Mouse (Mus musculus) embryonic facial prominence, embryonic 13.5 days (tissue): ENCODE measurements around the gene Gm8300. TPM values are rescaled to one million over a fixed set of nuclear protein-coding genes. Genes with fewer than 3 reads are reported as not detected.
"Not testable (repeated sequence)": the region's sequence is repeated elsewhere in the genome, so short reads cannot be mapped to it uniquely, and the experiment has no call there.

Experiments
- ATAC-seq: fragments of 200-750 bp; cut with Nextera tagmentation; 2 replicates; pipeline ENCODE4 v1.8.0; 2017; ENCODE audit warnings: low read depth; ENCODE audit not compliant: insufficient number of reproducible peaks, insufficient read depth, low FRiP score, low TSS enrichment
- H3K27ac ChIP-seq: fragments of 300-500 bp; sonication (generic); 2 replicates; pipeline ENCODE4 v1.5.1; 2015; ENCODE audit warnings: moderate library complexity, mild to moderate bottlenecking, inconsistent platforms
- H3K27me3 ChIP-seq: fragments of 300-500 bp; sonication (generic); 2 replicates; pipeline ENCODE4 v1.6.1; 2015; ENCODE audit warnings: mild to moderate bottlenecking, inconsistent platforms
- H3K36me3 ChIP-seq: fragments of 300-500 bp; sonication (generic); 2 replicates; pipeline ENCODE4 v1.6.1; 2015; ENCODE audit warnings: mild to moderate bottlenecking, inconsistent platforms
- H3K4me1 ChIP-seq: fragments of 300-500 bp; sonication (generic); 2 replicates; pipeline ENCODE4 v1.6.1; 2015; ENCODE audit warnings: inconsistent platforms
- H3K4me2 ChIP-seq: fragments of 300-500 bp; sonication (generic); 2 replicates; pipeline ENCODE4 v1.6.1; 2015; ENCODE audit warnings: moderate library complexity, mild to moderate bottlenecking, inconsistent platforms
- H3K4me3 ChIP-seq: fragments of 300-500 bp; sonication (generic); 2 replicates; pipeline ENCODE4 v1.5.1; 2015; ENCODE audit warnings: mild to moderate bottlenecking, inconsistent platforms
- H3K9ac ChIP-seq: fragments of 300-500 bp; sonication (generic); 2 replicates; pipeline ENCODE4 v1.6.1; 2015; ENCODE audit warnings: mild to moderate bottlenecking, inconsistent platforms
- H3K9me3 ChIP-seq: fragments of 300-500 bp; sonication (generic); 2 replicates; pipeline ENCODE4 v1.6.1; 2016; ENCODE audit warnings: inconsistent platforms
- WGBS: fragments of 180-500 bp; shearing (Covaris S2); methylation state at CpG from one replicate; pipeline ENCODE4 v1.1.7; 2015; ENCODE audit warnings: mixed read lengths; 5-methylcytosine and 5-hydroxymethylcytosine counted together
- polyA plus RNA-seq: library from polyadenylated mRNA; unstranded; fragments of >200 nt; fragmentation: Nextera tagmentation; extraction: Ambion mirVana; gene quantifications from 2 replicates; pipeline ENCODE4 v1.2.1, GENCODE M21; 2015

Gene Gm8300
- polyA plus RNA-seq, 1 experiment from 2014 or later: not detected

GRCm38 (mm10) chr12:87550628-87551027 is 36.5 kb downstream of the Gm8300 start:
- H3K4me1 ChIP-seq, H3K4me2 ChIP-seq, H3K9me3 ChIP-seq, H3K4me3 ChIP-seq, H3K27me3 ChIP-seq, H3K27ac ChIP-seq, H3K36me3 ChIP-seq, H3K9ac ChIP-seq, ATAC-seq: not testable (repeated sequence)
- WGBS: 85% methylated on average over 4 of the region's 4 CpGs

Other genes with a start within 250 kb of the Gm8300 start
- 49.6 and 52.1 TPM in 2 replicates for gene Vipas39, start 248.1 kb upstream of the Gm8300 start, polyA plus RNA-seq
- 210 and 231 TPM in 2 replicates for gene Ahsa1, start 247.8 kb upstream of the Gm8300 start, polyA plus RNA-seq
- gene Ism2, start 214.6 kb upstream of the Gm8300 start, polyA plus RNA-seq: 1.1 and 1.6 TPM in 2 replicates
- 70.5 and 76.3 TPM in 2 replicates for gene Sptlc2, start 126.0 kb upstream of the Gm8300 start, polyA plus RNA-seq
- 336 and 343 TPM in 2 replicates for gene Slirp, start 70.4 kb upstream of the Gm8300 start, polyA plus RNA-seq
- gene Alkbh1, start 70.3 kb upstream of the Gm8300 start, polyA plus RNA-seq: 65.9 and 76.1 TPM in 2 replicates
- gene Snw1, start 42.0 kb upstream of the Gm8300 start, polyA plus RNA-seq: 139 and 148 TPM in 2 replicates
- gene Gm5788, start 19.6 kb upstream of the Gm8300 start, polyA plus RNA-seq: not detected in 2 replicates
- gene Oog1, start 88.4 kb downstream of the Gm8300 start, polyA plus RNA-seq: not detected in 2 replicates
- not detected in 2 replicates for gene Gm4027, start 104.6 kb downstream of the Gm8300 start, polyA plus RNA-seq
- not detected in 2 replicates for gene Gm16381, start 130.3 kb downstream of the Gm8300 start, polyA plus RNA-seq